Mouse (Mus musculus): ENCODE data around the gene Hoxb6. TPM values are rescaled to one million over a fixed set of nuclear protein-coding genes. Genes with fewer than 3 reads are reported as not detected.

The Hoxb6 gene
- polyA plus RNA-seq, 1 experiment from 2014 or later = 11.6 TPM

DNA sequence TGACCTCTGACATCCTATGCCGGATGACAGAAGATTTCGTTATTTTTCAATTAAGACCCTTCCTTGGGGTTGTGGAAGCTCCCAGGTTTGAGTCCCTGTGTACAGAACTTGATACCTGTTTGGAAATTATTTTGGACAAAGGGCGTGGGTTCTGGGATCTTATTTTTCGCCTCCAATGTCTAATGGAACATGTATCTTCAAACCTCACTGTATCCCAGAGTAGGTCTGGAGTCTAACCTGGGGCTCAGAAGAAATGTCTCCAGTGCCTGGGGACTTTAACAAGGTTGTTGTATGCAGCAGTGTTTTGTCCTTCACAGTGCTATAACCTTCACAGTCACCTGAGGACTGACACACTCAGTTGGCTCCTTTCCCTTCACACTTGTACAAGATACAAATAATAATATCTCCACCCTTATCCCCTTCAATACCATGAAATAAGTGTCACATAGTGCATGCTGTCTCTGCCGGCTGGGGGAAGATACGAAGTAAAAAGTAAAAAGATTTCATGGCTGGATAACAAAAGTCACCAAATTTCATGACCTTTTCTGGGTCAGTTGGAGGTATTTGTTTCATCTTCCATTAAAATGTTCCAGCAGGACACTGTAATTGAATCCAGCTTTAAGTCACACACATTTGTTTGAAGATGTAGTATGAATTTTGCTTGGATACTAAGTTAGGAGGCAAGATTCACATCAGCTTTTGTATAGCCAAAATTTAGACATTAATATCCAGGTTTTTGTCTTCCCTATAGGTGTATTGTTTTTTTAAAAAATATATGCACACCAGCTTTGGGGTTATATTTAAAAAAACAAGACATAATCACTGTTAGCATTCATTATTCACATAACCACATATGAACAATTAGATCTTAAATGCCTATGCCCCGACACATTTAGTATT, 25.0 kb upstream of the Hoxb6 start:
- 21% methylated on average over 7 of the region's 7 CpGs for WGBS
- Histone ChIP-seq H3K4me3 (ENCODE audit: low read length) (no peak overlapping the region), H3K27me3 (ENCODE audit: control insufficient read depth, insufficient read depth, low read depth, low read length) (peaks cover 94% of the 10 kb centered on the region)

DNA sequence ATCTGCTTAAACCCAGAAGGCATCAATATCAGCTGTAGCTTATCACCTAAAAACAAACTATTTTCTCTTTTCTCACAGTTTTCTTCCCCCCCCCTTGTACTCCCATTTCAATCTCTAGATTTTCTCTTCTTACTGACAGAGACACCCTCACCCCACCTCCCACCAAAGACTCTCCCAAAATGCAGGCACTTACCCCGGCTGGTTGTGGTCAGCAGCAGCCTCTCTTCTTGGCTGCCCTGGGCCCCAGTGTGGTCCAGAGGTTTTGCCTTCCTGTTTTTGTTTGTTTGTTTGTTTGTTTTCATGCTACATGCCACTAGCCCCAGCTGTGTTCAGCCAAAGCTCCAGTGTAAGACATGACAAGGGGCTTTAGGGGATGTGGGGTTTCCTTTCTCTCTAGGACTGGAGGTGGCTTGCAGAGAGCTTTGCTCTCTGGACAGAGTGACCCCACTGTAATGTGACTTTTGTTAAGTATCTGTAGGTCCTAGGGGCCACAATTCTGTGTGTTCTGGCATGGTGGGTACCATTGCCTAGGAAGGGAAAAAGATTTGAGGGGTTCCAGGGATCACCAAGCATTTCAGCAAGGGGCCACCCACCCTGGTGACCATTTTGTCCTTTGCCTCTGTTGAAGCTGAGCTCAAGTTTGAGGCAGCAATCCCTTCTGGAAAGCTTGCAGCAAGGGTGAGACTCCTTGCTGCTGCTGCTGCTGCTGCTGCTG, 24.1 kb upstream of the Hoxb6 start:
- H3K9me3 ChIP-seq (ENCODE audit: control insufficient read depth, low read length) = no peaks in the 10 kb centered on the region; the same call in 1 of the 2 replicates
- 4% methylated on average over 1 of the region's 1 CpGs for WGBS
- H3K4me1 ChIP-seq (replicated peaks; ENCODE audit: control insufficient read depth, insufficient read depth, low read length) = peaks cover 21% of the 10 kb centered on the region
- H3K36me3 ChIP-seq (ENCODE audit: control insufficient read depth, insufficient read depth, low read length) = no peaks in the 10 kb centered on the region
- H3K27ac ChIP-seq (ENCODE audit: low read length) = no peak overlapping the region
- ATAC-seq (ENCODE audit: low read depth) = no peak
- H3K4me2 ChIP-seq (ENCODE audit: low read depth, low read length) = no peak overlapping the region
- H3K9ac ChIP-seq (ENCODE audit: low read length) = no peak overlapping the region
- H3K4me3 ChIP-seq (ENCODE audit: low read length) = no peak overlapping the region
- peaks cover 94% of the 10 kb centered on the region for H3K27me3 ChIP-seq (ENCODE audit: control insufficient read depth, insufficient read depth, low read depth, low read length)

More for the DNA sequence above, 25.0 kb upstream of the Hoxb6 start:
- peaks cover 17% of the 10 kb centered on the region for H3K4me1 ChIP-seq (replicated peaks; ENCODE audit: control insufficient read depth, insufficient read depth, low read length)
- no peaks in the 10 kb centered on the region; the same call in 1 of the 2 replicates for H3K9me3 ChIP-seq (ENCODE audit: control insufficient read depth, low read length)
- H3K27ac ChIP-seq (ENCODE audit: low read length) = no peak overlapping the region
- H3K9ac ChIP-seq (ENCODE audit: low read length) = no peak overlapping the region
- no peak for ATAC-seq (ENCODE audit: low read depth)
- H3K4me2 ChIP-seq (ENCODE audit: low read depth, low read length) = no peak overlapping the region
- no peaks in the 10 kb centered on the region for H3K36me3 ChIP-seq (ENCODE audit: control insufficient read depth, insufficient read depth, low read length)

DNA sequence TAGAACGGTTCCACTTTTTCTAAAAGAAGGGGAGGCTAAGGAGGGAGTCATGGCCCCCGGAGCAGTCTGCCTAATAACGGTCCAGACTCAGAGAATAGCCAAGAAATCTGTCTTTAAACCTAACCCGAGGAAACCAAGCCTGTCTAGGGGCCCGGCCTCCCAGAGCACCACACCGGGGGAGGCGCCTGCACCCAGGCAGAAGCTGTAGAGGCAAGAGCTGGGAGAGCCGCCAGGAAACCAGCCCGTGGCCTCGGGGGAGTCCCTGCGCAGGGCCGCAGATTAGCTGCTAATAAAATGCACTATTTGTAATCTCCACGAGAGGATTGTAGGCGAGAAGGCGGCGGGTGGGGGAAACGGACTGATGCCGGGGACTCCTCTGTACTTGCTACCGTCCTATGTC, 22.4 kb upstream of the Hoxb6 start:
- Histone ChIP-seq H3K4me3 (ENCODE audit: low read length) (no peak overlapping the region), H3K4me1 (replicated peaks; ENCODE audit: control insufficient read depth, insufficient read depth, low read length) (peaks cover 21% of the 10 kb centered on the region)

DNA sequence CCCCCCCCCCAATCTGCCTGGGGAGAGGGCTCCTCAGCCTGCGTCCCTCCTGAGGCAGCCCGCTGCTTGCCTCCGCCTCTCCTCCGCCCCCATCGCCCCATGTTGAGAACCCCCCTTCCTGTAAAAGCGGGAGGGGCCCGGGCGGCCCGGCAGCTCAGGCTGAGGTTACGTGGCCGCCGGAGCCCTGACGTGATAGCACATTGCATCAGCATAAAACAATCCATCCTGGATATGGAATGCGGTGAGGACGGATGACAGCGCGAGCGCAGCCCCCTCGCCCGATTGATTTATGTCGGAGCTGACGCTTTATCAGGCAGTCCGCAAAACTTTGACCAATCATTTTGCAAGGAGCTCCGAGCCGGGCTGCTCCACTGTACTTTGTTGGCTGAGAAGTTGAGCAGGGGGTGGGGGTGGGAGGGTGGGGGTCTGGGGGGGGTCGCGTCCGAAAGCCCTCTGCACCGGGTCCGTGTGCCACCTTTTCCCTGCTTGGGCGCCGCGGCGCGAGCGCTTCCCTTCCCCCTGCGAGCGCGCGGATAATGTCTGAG, 21.2 kb upstream of the Hoxb6 start, which contains the start of gene Hoxb9:
TSS of gene Hoxb9 (plus strand) at position 462 of the 545 bp plus-strand sequence.
- Histone ChIP-seq H3K36me3 (ENCODE audit: control insufficient read depth, insufficient read depth, low read length) (no peaks in the 10 kb centered on the region), H3K27me3 (ENCODE audit: control insufficient read depth, insufficient read depth, low read depth, low read length) (peaks cover 94% of the 10 kb centered on the region), H3K4me3 (ENCODE audit: low read length) (peak within 1 kb of the TSS; percentile 41), H3K27ac (ENCODE audit: low read length) (no peak within 1 kb of the TSS), H3K4me1 (replicated peaks; ENCODE audit: control insufficient read depth, insufficient read depth, low read length) (peaks cover 19% of the 10 kb centered on the region), H3K9ac (ENCODE audit: low read length) (no peak within 1 kb of the TSS), H3K4me2 (ENCODE audit: low read depth, low read length) (peak within 1 kb of the TSS; percentile 57), H3K9me3 (ENCODE audit: control insufficient read depth, low read length) (no peaks in the 10 kb centered on the region)
- under 1% methylated on average over 39 of the region's 40 CpGs for WGBS
- 0 out of 2 replicates have a peak, but pooled peaks have one; percentile 20 for ATAC-seq (ENCODE audit: low read depth)

More for the DNA sequence above, 22.4 kb upstream of the Hoxb6 start:
- Histone ChIP-seq H3K36me3 (ENCODE audit: control insufficient read depth, insufficient read depth, low read length) (no peaks in the 10 kb centered on the region), H3K9ac (ENCODE audit: low read length) (no peak overlapping the region), H3K9me3 (ENCODE audit: control insufficient read depth, low read length) (no peaks in the 10 kb centered on the region), H3K27ac (ENCODE audit: low read length) (no peak overlapping the region), H3K4me2 (ENCODE audit: low read depth, low read length) (no peak overlapping the region), H3K27me3 (ENCODE audit: control insufficient read depth, insufficient read depth, low read depth, low read length) (peaks cover 94% of the 10 kb centered on the region)
- no peak for ATAC-seq (ENCODE audit: low read depth)
- whole genome bisulfite sequencing = 3% methylated on average over 19 of the region's 19 CpGs

DNA sequence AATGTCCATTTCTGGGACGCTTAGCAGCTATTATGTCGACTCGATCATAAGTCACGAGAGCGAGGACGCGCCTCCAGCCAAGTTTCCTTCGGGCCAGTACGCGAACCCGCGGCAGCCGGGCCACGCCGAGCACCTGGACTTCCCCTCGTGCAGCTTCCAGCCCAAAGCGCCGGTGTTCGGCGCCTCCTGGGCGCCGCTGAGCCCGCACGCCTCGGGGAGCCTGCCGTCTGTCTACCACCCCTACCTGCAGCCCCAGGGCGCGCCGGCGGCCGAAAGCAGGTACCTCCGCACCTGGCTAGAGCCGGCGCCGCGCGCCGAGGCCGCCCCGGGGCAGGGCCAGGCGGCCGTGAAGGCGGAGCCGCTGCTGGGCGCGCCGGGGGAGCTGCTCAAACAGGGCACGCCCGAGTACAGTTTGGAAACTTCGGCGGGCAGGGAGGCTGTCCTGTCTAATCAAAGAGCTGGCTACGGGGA, 20.7 kb upstream of the Hoxb6 start:
- under 1% methylated on average over 52 of the region's 52 CpGs for WGBS
- no peak overlapping the region for H3K27ac ChIP-seq (ENCODE audit: low read length)

DNA sequence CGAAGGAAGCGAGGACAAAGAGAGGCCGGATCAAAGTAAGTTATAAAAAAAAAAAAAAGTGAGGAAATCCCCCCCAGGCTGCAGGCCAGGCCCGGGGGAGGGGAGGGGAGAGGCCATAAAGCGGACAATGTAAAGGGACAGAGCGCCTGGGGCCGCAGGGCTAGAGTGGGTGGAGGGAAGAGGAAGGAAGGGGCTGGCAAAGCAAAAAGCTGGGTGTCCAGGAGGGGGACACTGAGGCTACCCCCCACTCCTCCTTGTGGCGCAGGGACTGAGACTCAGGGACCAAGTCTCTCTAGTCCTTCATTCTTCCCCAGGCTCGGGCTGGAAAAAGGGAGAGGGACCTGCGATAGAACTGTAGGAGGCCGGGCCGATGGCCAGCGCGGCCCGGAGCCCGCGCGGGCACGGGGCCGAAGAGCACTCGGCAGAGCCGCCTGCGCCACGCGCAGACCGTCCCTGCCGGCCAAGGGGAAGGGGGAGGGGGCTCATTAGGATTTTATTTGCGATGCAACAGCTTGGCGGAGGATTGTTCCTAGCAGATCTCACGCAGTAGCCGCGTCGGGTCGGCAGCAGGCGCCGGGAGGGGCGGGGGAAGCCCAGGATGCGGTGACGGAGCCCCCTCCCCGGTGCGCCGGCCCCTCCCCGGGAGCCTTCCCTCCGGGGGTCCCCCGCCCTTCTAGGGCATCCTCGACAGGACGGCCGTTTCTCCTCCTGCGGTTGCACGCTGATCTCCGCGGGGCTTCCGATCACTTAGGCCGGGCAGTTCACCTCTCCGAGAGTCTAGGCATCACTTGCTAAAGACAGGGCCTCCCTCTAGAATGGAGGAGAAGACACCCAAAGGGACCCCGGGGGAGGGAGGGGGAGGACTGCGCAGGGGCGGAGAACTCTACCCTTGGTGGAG, 20.0 kb upstream of the Hoxb6 start:
- Histone ChIP-seq H3K4me2 (ENCODE audit: low read depth, low read length) (peak overlapping the region; percentile 57), H3K9ac (ENCODE audit: low read length) (no peak overlapping the region), H3K4me3 (ENCODE audit: low read length) (peak overlapping the region; percentile 41), H3K9me3 (ENCODE audit: control insufficient read depth, low read length) (no peaks in the 10 kb centered on the region), H3K27me3 (ENCODE audit: control insufficient read depth, insufficient read depth, low read depth, low read length) (peaks cover 96% of the 10 kb centered on the region), H3K4me1 (replicated peaks; ENCODE audit: control insufficient read depth, insufficient read depth, low read length) (peaks cover 19% of the 10 kb centered on the region), H3K36me3 (ENCODE audit: control insufficient read depth, insufficient read depth, low read length) (no peaks in the 10 kb centered on the region), H3K27ac (ENCODE audit: low read length) (no peak overlapping the region)
- under 1% methylated on average over 51 of the region's 58 CpGs for WGBS
- peak; percentile 50 for ATAC-seq (ENCODE audit: low read depth)

More for the DNA sequence above, 20.7 kb upstream of the Hoxb6 start:
- H3K4me3 ChIP-seq (ENCODE audit: low read length) = peak overlapping the region; percentile 41
- H3K27me3 ChIP-seq (ENCODE audit: control insufficient read depth, insufficient read depth, low read depth, low read length) = peaks cover 97% of the 10 kb centered on the region
- no peak overlapping the region for H3K9ac ChIP-seq (ENCODE audit: low read length)
- peak overlapping the region; percentile 57 for H3K4me2 ChIP-seq (ENCODE audit: low read depth, low read length)
- peaks cover 19% of the 10 kb centered on the region for H3K4me1 ChIP-seq (replicated peaks; ENCODE audit: control insufficient read depth, insufficient read depth, low read length)
- peak; percentile 66 for ATAC-seq (ENCODE audit: low read depth)
- H3K9me3 ChIP-seq (ENCODE audit: control insufficient read depth, low read length) = no peaks in the 10 kb centered on the region
- H3K36me3 ChIP-seq (ENCODE audit: control insufficient read depth, insufficient read depth, low read length) = no peaks in the 10 kb centered on the region

DNA sequence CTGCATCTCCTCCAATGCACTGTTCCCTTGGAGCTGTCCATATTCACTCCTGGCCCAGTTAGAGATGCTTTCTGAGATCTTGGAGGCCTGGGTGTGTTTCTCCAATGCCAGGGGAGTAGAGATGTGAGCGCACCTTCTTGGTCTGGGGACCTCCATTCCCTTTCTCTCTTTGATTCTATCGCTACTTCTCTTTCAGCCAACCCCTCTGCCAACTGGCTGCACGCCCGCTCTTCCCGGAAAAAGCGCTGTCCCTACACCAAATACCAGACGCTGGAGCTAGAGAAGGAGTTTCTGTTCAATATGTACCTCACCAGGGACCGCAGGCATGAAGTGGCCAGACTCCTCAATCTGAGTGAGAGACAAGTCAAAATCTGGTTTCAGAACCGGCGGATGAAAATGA, 17.8 kb upstream of the Hoxb6 start:
- no peak for ATAC-seq (ENCODE audit: low read depth)
- Histone ChIP-seq H3K4me2 (ENCODE audit: low read depth, low read length) (no peak overlapping the region), H3K36me3 (ENCODE audit: control insufficient read depth, insufficient read depth, low read length) (no peaks in the 10 kb centered on the region), H3K27me3 (ENCODE audit: control insufficient read depth, insufficient read depth, low read depth, low read length) (peaks cover 94% of the 10 kb centered on the region), H3K9ac (ENCODE audit: low read length) (no peak overlapping the region), H3K4me1 (replicated peaks; ENCODE audit: control insufficient read depth, insufficient read depth, low read length) (peaks cover 19% of the 10 kb centered on the region), H3K9me3 (ENCODE audit: control insufficient read depth, low read length) (no peaks in the 10 kb centered on the region), H3K27ac (ENCODE audit: low read length) (no peak overlapping the region), H3K4me3 (ENCODE audit: low read length) (no peak overlapping the region)
- WGBS = 6% methylated on average over 10 of the region's 10 CpGs

DNA sequence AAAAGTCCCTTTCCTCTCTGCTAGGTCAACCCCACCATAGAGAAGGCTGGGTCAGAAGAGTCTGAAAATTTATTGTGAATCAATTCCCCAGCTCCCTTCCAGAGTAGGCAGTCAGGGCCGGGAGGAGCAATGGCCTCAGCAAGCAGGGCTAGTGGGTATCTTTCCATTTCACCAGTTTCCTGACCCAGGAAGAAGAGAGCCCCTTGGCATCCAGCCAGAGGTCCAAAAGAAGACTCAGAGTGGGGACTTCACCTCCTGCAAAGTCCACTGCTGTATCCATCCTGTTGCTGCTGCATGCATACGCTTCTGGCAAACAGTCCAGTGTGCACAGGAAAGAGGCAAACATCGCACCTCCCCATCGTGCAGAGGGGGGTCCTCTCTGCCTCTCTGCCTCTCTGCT, 16.4 kb upstream of the Hoxb6 start:
- Histone ChIP-seq H3K4me1 (replicated peaks; ENCODE audit: control insufficient read depth, insufficient read depth, low read length) (peaks cover 16% of the 10 kb centered on the region), H3K27ac (ENCODE audit: low read length) (no peak overlapping the region)

More for the DNA sequence above, 16.4 kb upstream of the Hoxb6 start:
- H3K9me3 ChIP-seq (ENCODE audit: control insufficient read depth, low read length) = no peaks in the 10 kb centered on the region
- no peak overlapping the region for H3K4me2 ChIP-seq (ENCODE audit: low read depth, low read length)
- 17% methylated on average over 4 of the region's 4 CpGs for WGBS
- H3K36me3 ChIP-seq (ENCODE audit: control insufficient read depth, insufficient read depth, low read length) = no peaks in the 10 kb centered on the region
- H3K9ac ChIP-seq (ENCODE audit: low read length) = no peak overlapping the region
- no peak overlapping the region for H3K4me3 ChIP-seq (ENCODE audit: low read length)
- no peak for ATAC-seq (ENCODE audit: low read depth)
- peaks cover 92% of the 10 kb centered on the region for H3K27me3 ChIP-seq (ENCODE audit: control insufficient read depth, insufficient read depth, low read depth, low read length)
